Mouse (Mus musculus): ENCODE data around the gene Kctd11.

DNA sequence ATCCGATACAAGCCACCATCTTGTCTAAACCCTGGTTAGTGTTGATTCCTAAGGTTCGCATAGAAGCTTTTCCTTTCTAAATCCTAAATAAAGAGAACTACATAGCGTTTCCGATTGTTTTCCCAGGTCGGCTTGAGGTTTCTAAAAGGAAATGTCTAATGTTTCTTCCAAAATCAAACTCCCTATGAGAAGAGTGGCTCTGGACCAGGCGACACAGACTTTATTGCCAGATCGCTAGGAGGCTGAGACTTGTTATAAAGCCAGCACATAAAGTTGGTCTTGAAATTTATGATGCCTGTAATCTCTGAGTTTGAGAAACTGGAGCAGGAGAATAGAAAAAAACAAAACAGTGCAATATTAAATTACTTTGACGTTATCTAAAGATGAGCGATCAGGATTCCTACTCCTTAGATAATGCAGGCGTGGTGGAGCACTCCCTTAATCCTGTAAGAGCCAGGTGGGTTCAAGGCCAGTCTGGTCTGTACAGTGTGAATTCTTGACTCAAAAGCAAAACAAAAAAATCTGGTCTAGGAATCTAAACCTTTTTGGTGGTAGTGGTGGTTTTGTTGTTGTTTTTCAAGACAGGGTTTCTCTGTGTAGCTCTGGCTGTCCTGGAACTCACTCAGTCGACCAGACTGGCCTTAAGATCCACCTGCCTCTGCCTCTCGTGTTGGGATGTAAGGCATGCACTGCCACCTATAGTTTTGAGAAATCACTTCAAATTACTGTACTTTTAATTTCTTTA lies 41.0 kb upstream of the Kctd11 start:
- no peak for TF ChIP-seq CTCF (IDR thresholded peaks at IDR 0.05)
- no peak for TF ChIP-seq POLR2A (IDR thresholded peaks at IDR 0.05; ENCODE audit: insufficient read depth, low read depth, low read length)
